Mouse (Mus musculus): ENCODE data around the gene Csnk1e. TPM values are rescaled to one million over a fixed set of nuclear protein-coding genes. Genes with fewer than 3 reads are reported as not detected.

Gene Csnk1e
- polyA plus RNA-seq, 1 experiment from 2014 or later = 280 TPM

- Histone ChIP-seq H3K4me2 (replicated peaks) (peak overlapping the region; percentile 99), H3K4me3 (peak overlapping the region; percentile 95), H3K9ac (peak overlapping the region; percentile 100), H3K27ac (peak overlapping the region; percentile 98), H3K9me3 (replicated peaks) (no peaks in the 10 kb centered on the region), H3K27me3 (no peaks in the 10 kb centered on the region; the same call in 1 of the 2 replicates), H3K4me1 (peaks cover 50% of the 10 kb centered on the region), H3K36me3 (peaks cover 22% of the 10 kb centered on the region)
- WGBS = 1% methylated on average over 97 of the region's 107 CpGs
- peak; percentile 74 for ATAC-seq (ENCODE audit: low FRiP score)
Measured at GRCm38 (mm10) chr15:79441331-79442256, 13.8 kb downstream of the Csnk1e start.

- peak; percentile 44; the same call in 1 of the 2 replicates for ATAC-seq (ENCODE audit: low FRiP score)
- H3K9ac ChIP-seq = peak overlapping the region; percentile 100
- peaks cover 29% of the 10 kb centered on the region for H3K36me3 ChIP-seq
- no peaks in the 10 kb centered on the region for H3K9me3 ChIP-seq (replicated peaks)
- peak overlapping the region; percentile 99 for H3K4me2 ChIP-seq (replicated peaks)
- peaks cover 58% of the 10 kb centered on the region for H3K4me1 ChIP-seq
- WGBS = 18% methylated on average over 11 of the region's 11 CpGs
- no peaks in the 10 kb centered on the region; the same call in 1 of the 2 replicates for H3K27me3 ChIP-seq
- peak overlapping the region; percentile 98 for H3K27ac ChIP-seq
- H3K4me3 ChIP-seq = peak overlapping the region; percentile 95
Measured at GRCm38 (mm10) chr15:79440651-79441330, 14.6 kb downstream of the Csnk1e start.

DNA sequence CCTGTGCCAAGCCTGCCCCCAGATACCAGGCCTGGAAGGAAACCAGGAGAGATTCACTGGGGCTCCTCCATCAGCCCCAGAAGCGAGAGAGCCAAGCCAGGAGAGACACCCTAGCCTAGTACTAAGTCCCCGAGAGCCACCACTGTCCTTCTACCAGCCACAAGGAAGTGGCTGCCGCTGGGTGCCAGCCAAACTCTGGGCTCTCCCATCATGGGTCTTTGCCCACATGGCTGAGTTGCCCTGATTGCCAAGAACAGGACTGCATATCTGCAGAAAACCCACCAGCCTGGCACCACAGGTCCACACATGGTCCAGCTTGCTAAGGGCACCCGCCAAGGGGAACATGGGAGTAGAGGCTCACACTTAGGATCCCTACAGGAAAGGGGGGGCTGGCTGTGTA lies 15.1 kb downstream of the Csnk1e start:
- peaks cover 63% of the 10 kb centered on the region for H3K4me1 ChIP-seq

DNA sequence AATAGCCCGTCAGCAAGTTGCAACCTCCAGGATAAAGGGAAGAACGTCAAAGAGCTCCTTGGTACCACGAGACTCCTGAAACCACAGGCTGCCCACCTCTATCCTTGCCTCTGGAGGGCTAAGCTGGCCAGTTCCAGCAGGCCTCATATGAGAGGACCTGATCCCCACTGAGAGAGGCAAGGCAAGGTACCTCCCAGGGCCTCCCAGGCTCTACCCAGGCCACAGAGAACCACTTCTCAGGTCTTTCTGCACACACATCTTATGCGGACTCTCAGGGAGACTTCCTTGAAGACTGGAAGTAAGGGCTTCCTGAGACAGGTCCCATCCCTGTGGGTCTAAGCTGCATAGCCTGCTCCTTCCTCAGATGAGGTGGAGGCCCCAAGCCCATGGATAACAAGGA lies 16.0 kb downstream of the Csnk1e start:
- WGBS = 92% methylated on average over 4 of the region's 4 CpGs
- peak overlapping the region; percentile 99 for H3K4me2 ChIP-seq (replicated peaks)
- peak overlapping the region; percentile 95; the same call in 1 of the 2 replicates for H3K4me3 ChIP-seq
- no peaks in the 10 kb centered on the region for H3K9me3 ChIP-seq (replicated peaks)
- peaks cover 67% of the 10 kb centered on the region for H3K4me1 ChIP-seq
- H3K27ac ChIP-seq = no peak overlapping the region
- no peak for ATAC-seq (ENCODE audit: low FRiP score)
- peak overlapping the region; percentile 100 for H3K9ac ChIP-seq
- no peaks in the 10 kb centered on the region for H3K27me3 ChIP-seq
- peaks cover 43% of the 10 kb centered on the region for H3K36me3 ChIP-seq

More for the DNA sequence above, 15.1 kb downstream of the Csnk1e start:
- Histone ChIP-seq H3K27ac (peak overlapping the region; percentile 98; the same call in 1 of the 2 replicates), H3K4me2 (replicated peaks) (peak overlapping the region; percentile 99), H3K9ac (peak overlapping the region; percentile 100), H3K4me3 (peak overlapping the region; percentile 95), H3K9me3 (replicated peaks) (no peaks in the 10 kb centered on the region), H3K36me3 (peaks cover 35% of the 10 kb centered on the region), H3K27me3 (no peaks in the 10 kb centered on the region; the same call in 1 of the 2 replicates)
- ATAC-seq (ENCODE audit: low FRiP score) = no peak
- WGBS = 89% methylated on average over 4 of the region's 4 CpGs

DNA sequence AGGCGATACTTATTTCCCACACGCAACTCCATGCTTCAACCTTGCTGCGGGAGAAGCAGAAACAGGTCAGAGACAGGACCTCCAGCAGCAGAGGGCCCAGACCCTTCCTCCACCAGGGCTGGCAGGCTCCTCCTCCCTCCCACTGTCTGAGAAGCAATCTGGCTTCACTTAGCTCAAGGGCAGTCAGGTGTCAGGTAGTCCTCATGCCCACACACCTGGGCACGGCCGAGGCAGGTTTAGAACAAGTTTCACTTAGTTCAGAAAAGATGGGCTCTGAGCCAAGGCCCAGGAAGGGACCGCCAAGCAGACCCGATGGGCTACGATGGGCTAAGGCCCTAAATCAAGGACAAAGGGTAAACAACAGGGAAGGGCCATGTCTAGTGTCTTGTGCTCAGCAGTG lies 16.6 kb downstream of the Csnk1e start:
- ATAC-seq (ENCODE audit: low FRiP score) = no peak
- H3K9ac ChIP-seq = peak overlapping the region; percentile 100
- H3K36me3 ChIP-seq = peaks cover 49% of the 10 kb centered on the region
- no peak overlapping the region for H3K27ac ChIP-seq
- peak overlapping the region; percentile 99 for H3K4me2 ChIP-seq (replicated peaks)
- peaks cover 67% of the 10 kb centered on the region for H3K4me1 ChIP-seq
- WGBS = 88% methylated on average over 8 of the region's 8 CpGs
- no peaks in the 10 kb centered on the region for H3K27me3 ChIP-seq
- 0 out of 2 replicates have a peak overlapping the region, but pooled peaks have one; percentile 95 for H3K4me3 ChIP-seq
- H3K9me3 ChIP-seq (replicated peaks) = no peaks in the 10 kb centered on the region

DNA sequence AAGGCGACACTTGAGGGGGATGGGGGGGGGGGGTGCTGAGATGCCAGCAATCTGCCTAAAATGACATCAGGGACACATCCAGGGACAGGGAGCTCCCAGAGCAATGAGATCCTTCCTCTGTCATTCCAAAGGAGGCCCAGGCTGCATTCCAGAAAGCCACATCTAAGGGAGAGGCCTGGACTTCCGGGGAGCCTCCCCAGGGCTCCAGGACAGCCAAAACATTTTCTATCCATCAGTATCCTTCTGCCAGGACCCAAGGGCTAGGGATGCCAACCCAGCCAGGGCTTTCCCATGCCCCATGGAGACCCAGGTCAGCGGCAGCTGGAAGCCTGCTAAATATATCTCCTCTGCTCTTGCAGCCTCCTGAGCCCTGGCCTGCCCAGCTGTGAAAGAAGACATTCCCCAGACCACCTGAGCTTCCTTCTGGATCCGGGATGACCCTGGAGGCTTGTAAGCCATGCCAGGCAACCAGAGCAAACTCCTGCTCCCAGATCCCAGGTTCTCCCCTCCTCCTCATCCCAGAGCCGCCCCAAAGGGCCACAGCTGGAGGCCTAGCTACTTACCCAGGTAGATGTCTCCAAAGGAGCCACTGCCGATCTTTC lies 17.1 kb downstream of the Csnk1e start:
- Histone ChIP-seq H3K4me1 (peaks cover 69% of the 10 kb centered on the region), H3K4me3 (no peak overlapping the region), H3K9ac (peak overlapping the region; percentile 100; the same call in 1 of the 2 replicates)

GRCm38 (mm10) chr15:79437541-79438208 lies 17.7 kb downstream of the Csnk1e start:
- H3K36me3 ChIP-seq = peaks cover 59% of the 10 kb centered on the region
- H3K4me2 ChIP-seq (replicated peaks) = no peak overlapping the region
- H3K9ac ChIP-seq = no peak overlapping the region

More for the DNA sequence above, 17.1 kb downstream of the Csnk1e start:
- peaks cover 53% of the 10 kb centered on the region for H3K36me3 ChIP-seq
- H3K27ac ChIP-seq = no peak overlapping the region
- no peaks in the 10 kb centered on the region for H3K9me3 ChIP-seq (replicated peaks)
- peak overlapping the region; percentile 99 for H3K4me2 ChIP-seq (replicated peaks)
- H3K27me3 ChIP-seq = no peaks in the 10 kb centered on the region
- no peak for ATAC-seq (ENCODE audit: low FRiP score)
- 83% methylated on average over 6 of the region's 6 CpGs for WGBS

GRCm38 (mm10) chr15:79436481-79436921 lies 18.9 kb downstream of the Csnk1e start:
- no peak overlapping the region for H3K4me2 ChIP-seq (replicated peaks)

More at GRCm38 (mm10) chr15:79437541-79438208, 17.7 kb downstream of the Csnk1e start:
- ATAC-seq (ENCODE audit: low FRiP score) = no peak
- Histone ChIP-seq H3K4me1 (peaks cover 72% of the 10 kb centered on the region), H3K4me3 (no peak overlapping the region), H3K27me3 (no peaks in the 10 kb centered on the region), H3K9me3 (replicated peaks) (no peaks in the 10 kb centered on the region), H3K27ac (no peak overlapping the region)
- 89% methylated on average over 12 of the region's 12 CpGs for WGBS

DNA sequence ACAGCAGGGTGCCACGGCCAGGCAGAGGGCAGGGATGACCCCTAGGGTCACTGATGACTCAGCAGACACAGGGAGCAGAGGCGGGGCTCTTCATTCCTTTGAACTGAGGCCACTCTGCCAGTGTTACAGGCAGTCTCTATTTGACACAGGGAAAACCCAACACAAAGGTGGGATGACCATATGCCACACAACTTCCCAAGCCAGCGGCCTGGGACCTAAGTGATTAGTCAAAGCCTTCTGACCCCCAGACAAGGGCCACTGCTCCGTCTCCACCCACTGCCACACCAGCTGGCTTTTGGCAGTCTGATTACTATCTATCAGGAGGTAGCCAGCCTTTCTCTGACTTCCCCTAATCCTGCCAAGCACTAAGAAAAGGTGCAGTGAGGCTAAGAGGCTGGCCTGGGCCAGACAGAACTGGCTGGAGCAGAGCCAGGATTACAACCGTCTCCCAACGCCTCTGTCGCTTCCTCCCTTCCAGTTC lies 20.1 kb downstream of the Csnk1e start:
- Histone ChIP-seq H3K27me3 (no peaks in the 10 kb centered on the region), H3K9ac (0 out of 2 replicates have a peak overlapping the region, but pooled peaks have one; percentile 8), H3K36me3 (peaks cover 83% of the 10 kb centered on the region), H3K9me3 (replicated peaks) (no peaks in the 10 kb centered on the region), H3K27ac (peak overlapping the region; percentile 55; the same call in 1 of the 2 replicates), H3K4me3 (no peak overlapping the region), H3K4me2 (replicated peaks) (no peak overlapping the region), H3K4me1 (peaks cover 65% of the 10 kb centered on the region)
- 36% methylated on average over 7 of the region's 7 CpGs for WGBS
- ATAC-seq (ENCODE audit: low FRiP score) = no peak

More at GRCm38 (mm10) chr15:79436481-79436921, 18.9 kb downstream of the Csnk1e start:
- no peak for ATAC-seq (ENCODE audit: low FRiP score)
- no peak overlapping the region for H3K4me3 ChIP-seq
- H3K9ac ChIP-seq = peak overlapping the region; percentile 19; the same call in 1 of the 2 replicates
- H3K4me1 ChIP-seq = peaks cover 72% of the 10 kb centered on the region
- no peaks in the 10 kb centered on the region for H3K27me3 ChIP-seq
- H3K9me3 ChIP-seq (replicated peaks) = no peaks in the 10 kb centered on the region
- H3K36me3 ChIP-seq = peaks cover 71% of the 10 kb centered on the region
- no peak overlapping the region for H3K27ac ChIP-seq
- 64% methylated on average over 7 of the region's 7 CpGs for WGBS

GRCm38 (mm10) chr15:79432892-79433291 lies 22.5 kb downstream of the Csnk1e start:
- H3K4me2 ChIP-seq (replicated peaks) = no peak overlapping the region
- WGBS = 43% methylated on average over 21 of the region's 21 CpGs
- H3K9ac ChIP-seq = 0 out of 2 replicates have a peak overlapping the region, but pooled peaks have one; percentile 3
- H3K4me3 ChIP-seq = no peak overlapping the region
- H3K9me3 ChIP-seq (replicated peaks) = no peaks in the 10 kb centered on the region
- no peaks in the 10 kb centered on the region for H3K27me3 ChIP-seq
- no peak for ATAC-seq (ENCODE audit: low FRiP score)
- H3K4me1 ChIP-seq = peaks cover 43% of the 10 kb centered on the region
- peaks cover 98% of the 10 kb centered on the region for H3K36me3 ChIP-seq
- peak overlapping the region; percentile 31 for H3K27ac ChIP-seq

DNA sequence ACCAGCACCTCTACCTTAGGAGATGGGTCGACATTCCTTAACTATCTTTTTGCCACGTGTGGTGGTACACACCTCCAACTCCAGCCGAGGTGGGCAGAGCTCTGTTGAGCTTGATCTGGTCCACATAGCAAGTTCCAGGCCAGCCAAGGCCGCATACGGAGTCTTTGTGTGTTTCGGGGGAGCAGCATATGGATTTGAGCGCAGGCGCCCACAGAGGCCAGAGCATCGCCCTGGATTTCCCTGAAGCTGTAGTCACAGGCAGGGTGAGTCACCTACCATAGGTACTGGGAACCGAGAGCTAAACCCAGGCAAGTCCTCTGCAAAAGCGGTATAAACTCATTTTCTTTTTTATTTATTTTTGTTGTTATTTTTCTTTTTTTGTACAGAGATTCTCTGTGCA lies 23.0 kb downstream of the Csnk1e start:
- H3K4me3 ChIP-seq = no peak overlapping the region
- H3K9me3 ChIP-seq (replicated peaks) = no peaks in the 10 kb centered on the region
- peaks cover 98% of the 10 kb centered on the region for H3K36me3 ChIP-seq
- peaks cover 37% of the 10 kb centered on the region for H3K4me1 ChIP-seq
- peak overlapping the region; percentile 31; the same call in 1 of the 2 replicates for H3K27ac ChIP-seq
- no peak overlapping the region for H3K4me2 ChIP-seq (replicated peaks)
- no peaks in the 10 kb centered on the region for H3K27me3 ChIP-seq
- WGBS = 86% methylated on average over 11 of the region's 11 CpGs
- no peak for ATAC-seq (ENCODE audit: low FRiP score)
- H3K9ac ChIP-seq = 0 out of 2 replicates have a peak overlapping the region, but pooled peaks have one; percentile 3

Data from hindbrain, embryonic 12.5 days (tissue).